Mouse (Mus musculus) c-Kit-positive CD71-positive TER-119-negative erythroid progenitor cells, embryonic 14.5 days (primary cell): ENCODE data around the gene Vwa7.
A peak's percentile ranks its signal among the peaks of the same experiment; 100 is the strongest.
"Not testable (repeated sequence)": the region's sequence is repeated elsewhere in the genome, so short reads cannot be mapped to it uniquely, and the experiment has no call there.

Source experiments
- DNase-seq: peaks from one replicate; pipeline ENCODE4 v3.0.0-alpha.2; 2013; ENCODE audit warnings: low read depth

Vwa7 gene

DNA sequence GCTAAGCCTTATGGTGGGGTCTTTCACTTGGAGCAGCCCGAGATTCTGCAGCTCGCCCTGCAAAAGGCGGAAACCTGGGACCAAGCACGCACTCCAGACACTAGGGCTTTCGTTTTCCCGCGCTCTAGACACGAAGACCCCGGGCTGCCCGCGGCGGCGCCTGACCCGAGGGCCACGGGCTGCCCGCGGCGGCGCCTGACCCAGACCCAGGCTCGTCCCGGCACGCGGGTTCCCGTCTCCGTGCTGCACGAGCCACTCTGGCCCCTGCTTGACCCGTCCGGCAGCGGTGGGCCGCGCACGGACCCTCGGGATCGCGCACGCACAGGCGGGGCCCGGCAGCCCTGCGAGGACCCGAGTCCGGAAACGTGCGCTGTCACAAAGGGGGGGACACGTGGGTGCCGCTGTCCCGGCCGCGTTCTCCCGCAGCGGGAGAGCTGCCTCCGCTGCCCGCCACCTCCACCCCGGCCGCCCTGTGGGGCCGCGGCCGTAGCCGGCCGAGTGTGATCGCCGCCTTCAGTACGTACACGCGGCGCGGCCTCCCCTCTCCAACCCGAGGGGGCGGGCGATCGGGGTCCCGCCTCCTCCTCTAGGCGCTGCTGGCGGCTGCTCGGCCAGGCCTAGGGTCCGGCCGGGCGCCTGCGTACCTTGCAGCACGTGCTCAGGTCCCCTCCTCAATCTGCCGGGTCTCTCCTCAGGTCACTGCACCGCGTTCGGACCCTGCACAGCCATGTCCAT is 15.5 kb upstream of the Vwa7 start, which contains the start of gene Vars:
Gene Vars, plus strand, starts transcription at position 271 of the 735 bp plus-strand sequence.
- DNase-seq: peak; percentile 68

DNA sequence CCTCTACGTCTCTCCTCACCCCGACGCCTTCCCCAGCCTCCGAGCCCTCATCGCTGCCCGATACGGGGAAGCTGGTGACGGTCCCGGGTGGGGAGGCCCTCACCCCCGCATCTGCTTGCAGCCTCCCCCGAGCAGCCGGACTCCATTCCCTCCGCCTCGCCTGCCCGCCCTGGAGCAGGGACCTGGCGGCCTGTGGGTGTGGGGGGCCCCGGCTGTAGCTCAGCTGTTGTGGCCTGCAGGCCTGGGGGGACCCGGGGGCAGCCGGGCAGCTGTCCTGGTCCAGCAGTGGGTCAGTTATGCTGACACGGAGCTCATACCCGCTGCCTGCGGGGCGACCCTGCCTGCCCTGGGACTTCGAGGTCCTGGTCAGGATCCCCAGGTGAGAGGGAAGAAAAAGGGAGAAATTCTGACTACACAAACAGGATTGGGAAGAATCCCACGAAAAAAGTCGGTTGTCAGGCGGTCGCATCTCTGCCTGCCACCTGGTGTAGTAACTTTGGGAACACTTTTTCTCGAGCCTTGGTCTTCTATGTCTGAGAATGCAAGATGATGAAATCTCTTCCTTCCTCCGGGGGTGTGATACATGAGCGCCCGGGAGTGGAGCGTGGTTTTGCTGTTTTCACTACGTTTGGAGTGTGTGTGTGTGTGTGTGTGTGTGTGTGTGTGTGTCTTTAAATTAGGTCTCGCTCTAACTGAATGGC is 14.8 kb upstream of the Vwa7 start:
- DNase-seq: no peak

DNA sequence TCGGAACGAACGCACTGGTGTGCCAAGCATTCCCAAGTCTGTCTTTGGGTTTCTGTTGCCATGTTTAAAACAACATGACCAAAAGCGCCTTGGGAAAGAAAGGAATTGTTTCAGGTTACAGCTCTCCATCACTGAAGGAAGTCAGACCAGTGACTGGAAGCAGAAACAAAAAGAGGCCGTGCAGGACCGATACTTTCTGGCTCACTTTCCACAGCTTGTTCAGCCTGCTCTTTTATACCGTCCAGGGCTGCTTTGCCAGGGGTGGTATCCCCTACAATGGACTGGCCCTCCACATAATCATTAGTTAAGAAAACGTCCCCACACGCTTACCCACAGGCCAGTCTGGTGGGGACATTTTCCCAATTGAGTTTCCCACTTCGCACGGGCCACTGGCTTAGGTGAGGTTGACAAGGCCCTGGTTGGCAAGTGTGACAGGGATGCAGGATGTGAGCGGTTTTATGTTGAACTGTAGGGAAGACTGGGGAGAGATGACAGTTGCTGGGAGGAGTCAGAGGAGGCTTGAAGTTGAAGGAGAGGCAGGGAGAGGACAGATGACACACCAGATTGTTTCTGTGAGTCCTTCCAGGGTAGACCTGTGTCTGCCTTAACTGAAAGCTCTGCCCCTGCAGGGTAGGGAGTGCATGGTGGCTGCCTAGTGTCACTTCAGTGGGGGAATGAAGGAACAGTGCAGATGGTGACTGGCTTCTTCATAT is 14.1 kb upstream of the Vwa7 start:
- peak; percentile 55 for DNase-seq

DNA sequence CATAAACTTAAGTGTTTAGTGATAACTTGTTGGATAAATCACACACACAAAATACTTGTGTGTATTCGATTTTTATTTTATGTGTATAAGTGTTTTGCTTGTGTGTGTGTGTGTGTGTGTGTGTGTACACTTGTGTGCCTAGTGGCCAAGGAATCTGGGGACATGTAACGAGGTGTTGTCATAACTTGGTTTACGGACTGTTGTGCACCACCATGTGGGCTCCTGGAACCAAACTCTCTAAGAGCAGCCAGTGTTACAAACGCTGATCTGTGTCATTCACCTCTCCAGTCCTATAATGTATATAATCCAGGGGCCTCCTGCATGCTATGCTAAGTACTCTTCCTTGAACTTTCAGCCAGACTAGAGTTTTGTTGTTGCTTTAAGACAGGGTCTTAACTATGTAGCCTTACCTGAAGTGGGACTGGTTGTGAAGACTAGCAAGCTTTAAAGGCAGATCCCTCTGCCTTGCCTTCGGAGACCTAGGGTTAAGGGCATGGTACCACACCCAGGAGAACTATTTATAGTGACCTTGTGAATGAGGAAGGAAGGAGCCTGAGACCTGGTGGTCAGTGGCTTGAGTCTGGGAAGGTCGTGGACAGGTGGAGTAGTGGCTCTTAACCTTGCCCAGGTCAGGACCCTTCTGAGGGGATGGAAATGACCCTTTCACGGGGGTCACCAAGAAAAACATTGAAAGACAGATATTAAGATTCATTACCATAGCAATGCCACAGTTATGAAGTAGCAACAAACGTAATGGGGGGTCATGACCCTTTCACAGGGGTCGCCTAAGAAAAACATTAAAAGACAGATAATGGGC is 13.1 kb upstream of the Vwa7 start:
- DNase-seq: no peak

DNA sequence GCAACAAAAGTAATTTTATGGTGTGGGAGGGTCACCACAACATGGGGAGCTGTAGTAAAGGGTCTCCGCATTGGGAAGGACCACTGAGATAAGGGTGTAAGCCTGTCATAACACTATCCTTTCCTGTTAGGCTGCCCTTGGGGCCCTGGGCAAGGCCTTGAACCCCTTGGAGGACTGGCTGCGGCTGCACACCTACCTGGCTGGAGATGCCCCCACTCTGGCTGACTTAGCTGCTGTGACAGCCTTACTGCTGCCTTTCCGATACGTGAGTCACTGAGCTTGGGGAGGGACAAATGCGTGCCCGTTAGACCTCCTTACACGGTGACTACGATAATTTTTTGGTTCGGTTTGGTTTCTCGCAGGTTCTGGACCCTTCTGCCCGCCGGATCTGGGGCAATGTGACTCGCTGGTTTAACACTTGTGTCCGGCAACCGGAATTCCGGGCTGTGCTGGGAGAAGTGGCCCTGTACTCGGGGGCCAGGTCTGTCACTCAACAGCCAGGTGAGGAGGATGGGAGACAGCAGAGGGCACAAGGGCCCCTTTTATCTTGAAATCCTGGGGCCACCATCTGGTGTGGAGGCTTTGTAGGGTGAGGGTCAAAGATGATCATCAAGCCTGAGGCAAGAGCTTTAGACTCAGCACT is 12.2 kb upstream of the Vwa7 start:
- DNase-seq: no peak

DNA sequence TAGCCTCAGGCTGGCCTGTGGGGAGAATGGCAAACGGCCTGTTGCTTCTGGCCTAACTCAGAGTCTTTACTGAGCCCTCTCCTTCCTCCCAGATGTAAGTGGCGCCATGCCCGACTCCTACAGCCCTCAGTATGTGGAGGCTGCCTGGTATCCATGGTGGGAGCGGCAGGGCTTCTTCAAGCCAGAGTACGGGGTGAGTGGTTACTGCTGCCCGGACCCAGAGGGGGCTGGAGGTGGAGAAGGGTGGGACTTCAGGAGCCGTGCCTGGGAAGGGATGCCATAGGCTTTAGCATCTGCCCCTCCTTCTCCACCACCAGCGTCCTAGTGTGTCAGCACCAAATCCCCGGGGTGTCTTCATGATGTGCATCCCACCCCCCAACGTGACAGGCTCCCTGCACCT is 11.2 kb upstream of the Vwa7 start:
- no peak for DNase-seq

DNA sequence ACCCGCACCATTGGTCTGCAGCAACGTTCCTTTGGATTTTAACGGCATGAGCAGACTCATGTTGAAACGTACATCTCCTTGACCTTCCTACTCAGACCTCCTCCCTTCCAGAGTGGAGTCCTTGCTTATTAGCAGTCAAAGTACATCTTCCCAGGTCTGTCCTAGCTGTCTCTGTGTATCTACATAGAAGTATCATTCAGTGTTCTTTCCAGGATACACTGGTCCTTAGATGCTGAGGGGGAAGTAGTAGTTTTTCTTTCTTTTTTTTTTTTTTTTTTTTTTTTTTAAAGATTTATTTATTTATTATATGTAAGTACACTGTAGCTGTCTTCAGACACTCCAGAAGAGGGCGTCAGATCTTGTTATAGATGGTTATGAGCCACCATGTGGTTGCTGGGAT is 10.5 kb upstream of the Vwa7 start:
- not testable (repeated sequence) for DNase-seq

DNA sequence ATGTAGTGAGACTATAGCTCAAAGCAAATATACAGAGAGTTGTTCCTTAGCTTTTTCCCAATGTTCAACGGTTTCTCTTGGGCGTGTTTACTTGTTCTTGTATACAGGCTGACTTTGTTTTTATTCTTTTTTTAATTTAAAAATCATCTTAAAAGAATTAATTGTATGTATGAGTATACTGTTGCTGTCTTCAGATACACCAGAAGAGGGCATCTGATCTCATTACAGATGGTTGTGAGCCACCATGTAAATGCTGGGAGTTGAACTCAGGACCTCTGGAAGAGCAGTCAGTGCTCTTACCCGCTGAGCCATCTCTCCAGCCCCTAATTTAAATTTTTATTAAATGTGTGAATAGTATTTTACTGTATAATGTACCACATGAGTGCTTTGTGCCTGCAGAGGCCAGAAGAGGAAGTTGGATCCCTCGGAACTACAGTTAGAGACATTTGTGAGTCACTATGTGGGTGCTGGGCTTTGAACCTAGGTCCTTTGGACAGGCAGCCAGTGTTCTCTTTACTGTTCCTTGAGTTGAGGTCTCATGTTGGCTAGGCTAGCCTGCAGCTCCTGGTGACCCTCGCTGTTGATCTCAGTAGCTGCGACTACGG is 8.9 kb upstream of the Vwa7 start:
- no peak for DNase-seq

DNA sequence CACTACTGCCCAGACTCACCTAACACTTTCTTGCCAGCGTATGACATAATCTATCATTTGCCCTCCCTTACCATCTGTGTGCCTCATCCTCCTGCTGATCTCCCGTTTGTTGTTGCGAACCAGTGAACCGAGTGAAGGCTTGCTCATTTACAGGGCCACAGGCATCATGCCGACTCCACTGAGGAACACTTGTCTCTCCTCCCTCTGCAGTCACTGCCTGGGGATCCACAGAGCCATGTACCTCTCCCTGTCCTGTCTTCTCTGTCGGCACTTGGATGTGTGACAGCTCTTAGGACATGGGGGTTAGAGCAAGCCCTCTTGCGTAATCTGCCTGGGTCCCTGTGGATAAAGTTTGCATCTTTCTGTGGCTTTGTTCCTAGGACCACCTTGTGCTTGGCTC is 6.8 kb upstream of the Vwa7 start:
- no peak for DNase-seq

DNA sequence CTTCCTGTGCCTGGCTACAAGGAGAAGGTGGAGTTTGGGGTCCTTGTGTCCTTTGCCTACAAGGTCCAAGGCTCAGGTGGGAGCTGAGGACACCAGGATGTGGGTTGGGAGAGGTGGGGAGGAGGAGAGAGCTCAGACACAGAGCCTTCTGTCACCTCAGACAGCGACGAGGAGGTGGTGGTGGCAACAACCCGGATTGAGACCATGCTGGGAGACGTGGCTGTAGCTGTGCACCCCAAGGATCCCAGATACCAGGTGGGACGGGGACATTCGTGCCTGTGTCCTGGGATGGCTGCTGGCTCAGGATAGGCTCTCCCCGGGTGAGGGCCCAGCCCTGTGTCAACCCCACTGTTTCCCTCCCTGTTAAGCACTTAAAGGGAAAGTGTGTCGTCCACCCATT is 4.9 kb upstream of the Vwa7 start:
- no peak for DNase-seq

DNA sequence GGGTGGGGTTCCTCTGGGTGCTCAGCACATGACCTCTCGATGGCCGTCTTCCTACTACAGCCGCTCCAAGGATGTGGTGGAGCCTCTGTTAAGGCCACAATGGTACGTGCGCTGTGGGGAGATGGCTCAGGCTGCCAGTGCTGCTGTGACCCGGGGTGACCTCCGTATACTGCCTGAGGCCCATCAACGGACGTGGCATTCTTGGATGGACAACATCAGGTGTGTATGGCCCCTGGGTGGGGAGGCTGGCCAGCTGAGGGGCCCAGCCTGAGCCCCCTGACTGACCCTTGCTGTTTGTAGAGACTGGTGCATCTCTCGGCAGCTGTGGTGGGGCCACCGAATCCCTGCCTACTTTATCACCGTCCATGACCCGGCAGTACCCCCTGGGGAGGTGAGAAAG is 3.9 kb upstream of the Vwa7 start:
- DNase-seq: no peak

DNA sequence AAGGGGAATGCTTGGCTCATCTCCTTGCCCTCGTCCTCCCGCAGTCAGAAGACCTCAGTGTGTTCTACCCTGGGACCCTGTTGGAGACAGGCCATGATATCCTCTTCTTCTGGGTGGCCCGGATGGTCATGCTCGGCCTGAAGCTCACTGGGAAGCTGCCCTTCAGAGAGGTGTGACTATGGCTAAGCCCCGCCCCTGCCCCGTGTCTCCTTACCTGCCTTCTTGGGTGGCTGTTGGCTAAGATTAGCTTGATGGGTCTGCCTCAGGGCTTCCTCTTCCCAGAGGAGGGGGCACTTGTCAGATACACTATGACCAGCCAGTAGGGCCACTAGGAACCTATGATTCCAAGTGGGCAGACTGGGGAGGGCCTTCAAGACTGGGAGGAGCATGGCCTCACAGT is 3.2 kb upstream of the Vwa7 start:
- DNase-seq: no peak

DNA sequence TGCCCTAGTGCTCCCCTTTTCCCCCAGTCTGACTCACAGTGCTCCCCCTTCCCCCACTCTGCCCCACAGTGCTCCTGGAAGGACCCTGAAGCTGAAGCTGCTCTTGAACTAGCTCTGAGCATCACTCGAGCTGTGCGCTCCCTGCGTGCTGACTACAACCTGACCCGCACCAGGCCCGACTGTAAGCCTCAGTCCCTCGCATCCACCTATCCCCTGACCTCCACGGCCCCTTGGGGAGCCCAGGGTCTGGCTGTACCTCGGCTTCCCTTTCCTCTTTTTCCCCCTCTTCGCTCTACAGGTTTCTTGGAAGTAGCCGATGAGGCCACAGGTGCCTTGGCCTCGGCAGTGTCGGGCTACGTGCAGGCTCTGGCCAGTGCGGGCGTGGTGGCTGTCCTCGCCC is 1.1 kb upstream of the Vwa7 start:
- DNase-seq: no peak

DNA sequence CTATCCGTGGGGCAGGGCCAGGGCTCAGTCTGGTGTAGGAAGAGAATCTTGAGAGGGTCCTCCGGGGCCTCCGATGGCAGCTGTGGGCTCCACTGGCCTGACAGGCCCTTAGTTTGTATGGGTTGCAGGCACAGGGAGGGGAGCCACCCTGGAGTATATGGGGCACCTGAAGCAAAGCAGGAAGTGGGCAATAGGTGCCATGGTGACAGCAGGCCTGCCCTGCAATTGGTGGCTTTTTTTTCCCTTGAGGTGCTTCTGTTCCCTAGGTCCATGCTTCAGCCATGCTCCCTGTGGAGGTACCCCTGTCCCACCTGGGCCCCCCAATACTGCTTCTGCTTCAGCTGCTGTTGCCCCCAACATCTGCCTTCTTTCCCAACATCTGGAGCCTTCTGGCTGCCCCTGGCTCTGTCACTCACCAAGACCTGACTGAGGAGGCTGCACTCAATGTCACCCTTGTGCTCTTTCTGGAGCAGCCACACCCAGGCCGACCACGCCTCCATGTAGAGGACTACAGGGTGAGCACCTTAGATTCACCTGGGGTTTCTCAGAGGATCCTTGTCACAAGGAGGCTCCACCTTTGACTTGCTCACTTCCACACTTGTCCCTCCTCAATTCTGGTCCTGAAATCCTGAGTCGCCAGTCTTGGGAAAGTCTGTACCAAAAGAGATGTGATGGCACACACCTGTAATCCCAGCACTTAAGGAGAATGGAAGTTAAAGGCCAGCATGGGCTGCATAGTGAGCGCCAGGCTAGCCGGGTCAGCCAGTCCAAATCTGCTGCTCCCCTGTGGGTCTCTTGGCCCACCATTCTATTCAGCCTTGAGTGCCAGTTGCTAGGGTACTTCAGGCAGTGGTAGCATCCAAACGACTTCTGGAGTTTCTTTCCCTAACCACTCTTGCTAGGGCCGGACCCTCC is 669 bp downstream of the Vwa7 start:
- no peak for DNase-seq

DNA sequence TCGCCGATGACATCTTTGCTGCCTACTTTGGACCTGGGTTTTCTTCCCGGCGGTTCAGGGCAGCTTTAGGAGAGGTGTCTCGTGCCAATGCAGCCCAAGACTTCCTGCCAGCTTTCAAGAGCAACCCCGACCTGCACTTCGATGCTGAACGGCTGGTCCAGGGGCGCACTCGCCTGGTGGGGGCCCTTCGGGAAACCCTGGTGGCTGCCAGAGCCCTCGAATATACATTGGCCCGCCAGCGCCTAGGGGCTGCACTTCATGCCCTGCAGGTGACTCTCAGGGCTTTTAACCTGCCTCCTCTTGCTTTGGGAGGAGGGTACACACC is 1.3 kb downstream of the Vwa7 start:
- DNase-seq: no peak

DNA sequence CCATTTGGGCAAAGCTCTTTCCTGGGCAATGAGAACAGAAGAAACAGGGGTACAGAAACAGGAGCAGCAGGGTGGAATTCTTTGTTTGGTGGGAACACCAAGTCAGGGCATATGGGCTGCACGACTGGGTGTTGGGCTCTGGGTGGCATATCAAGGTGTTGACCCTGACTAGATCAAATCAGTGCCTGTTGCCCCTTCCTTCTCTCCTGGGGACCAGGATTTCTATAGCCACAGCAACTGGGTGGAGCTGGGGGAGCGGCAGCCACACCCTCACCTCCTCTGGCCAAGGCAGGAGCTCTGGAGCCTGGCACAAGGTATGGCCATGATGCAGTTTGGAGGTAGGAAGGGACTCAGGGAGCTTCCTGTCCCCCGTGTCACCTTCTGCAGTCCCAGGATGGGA is 1.8 kb downstream of the Vwa7 start:
- no peak for DNase-seq

DNA sequence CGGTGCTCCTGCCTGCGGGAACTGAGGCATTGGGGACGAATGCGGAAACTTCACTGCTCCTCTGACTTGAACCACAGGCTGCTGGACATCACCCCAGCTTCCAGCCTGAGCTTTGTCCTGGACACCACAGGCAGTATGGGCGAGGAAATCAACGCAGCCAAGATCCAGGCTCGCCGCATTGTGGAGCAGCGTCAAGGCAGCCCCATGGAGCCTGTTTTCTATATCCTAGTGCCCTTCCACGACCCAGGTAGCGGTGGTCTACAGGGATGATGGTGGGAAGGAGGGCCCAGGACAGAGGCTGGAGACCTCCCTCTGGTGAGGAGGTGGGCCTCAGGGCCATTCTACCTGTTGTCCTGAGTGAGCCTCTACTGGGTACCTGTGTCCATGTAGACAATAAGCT is 3.5 kb downstream of the Vwa7 start:
- no peak for DNase-seq

DNA sequence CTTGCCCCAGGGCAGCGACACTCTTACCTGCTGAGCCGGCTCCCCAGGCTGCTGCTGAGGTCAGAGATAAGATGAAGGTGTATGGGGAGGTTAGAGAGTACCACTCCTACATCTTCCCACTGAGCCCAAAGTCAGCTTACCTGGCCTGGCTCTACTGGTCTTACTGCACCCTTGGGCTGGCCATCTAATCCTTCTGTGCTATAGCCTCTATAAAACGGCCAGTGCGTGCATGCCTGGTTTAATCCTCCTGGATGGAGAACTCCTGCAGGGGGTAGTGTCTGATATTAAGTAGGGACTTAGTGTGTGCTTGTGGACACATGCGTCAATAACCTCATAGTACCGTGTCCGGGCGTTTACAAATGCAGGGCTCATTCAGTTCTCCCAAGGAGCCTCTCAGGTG is 4.2 kb downstream of the Vwa7 start:
- DNase-seq: no peak

DNA sequence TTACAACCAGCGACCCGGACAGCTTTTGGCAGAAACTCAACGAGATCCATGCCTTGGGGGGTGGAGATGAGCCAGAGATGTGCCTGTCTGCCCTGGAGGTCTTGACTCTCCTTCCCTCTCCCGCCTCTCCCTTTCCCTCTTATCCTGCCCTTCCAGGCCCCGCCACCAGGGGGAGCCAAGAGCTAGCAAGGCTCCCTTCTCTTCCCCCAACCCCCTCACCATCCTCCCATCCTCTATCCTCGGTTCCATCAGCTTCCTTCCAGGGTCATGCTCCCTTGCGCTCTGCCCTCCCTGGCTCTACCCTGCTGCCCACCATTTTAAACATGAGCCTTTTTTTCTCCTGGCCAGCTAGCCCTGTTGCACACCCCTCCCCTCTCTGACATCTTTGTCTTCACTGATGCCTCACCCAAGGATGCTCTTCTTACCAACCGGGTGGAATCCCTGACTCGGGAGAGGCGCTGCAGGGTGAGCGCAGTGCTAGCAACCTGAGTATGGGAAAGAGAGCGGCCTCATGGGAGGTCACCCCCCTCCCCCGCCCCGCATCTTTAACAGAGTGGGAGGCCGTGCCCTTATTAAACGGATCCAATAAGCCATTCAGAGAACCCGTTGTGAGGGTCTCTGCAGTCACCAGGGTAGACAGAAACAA is 4.9 kb downstream of the Vwa7 start:
- DNase-seq: peak; percentile 81
